Mouse (Mus musculus) spleen, postnatal 4 days (tissue): Measurements from ENCODE around the gene Praf2.
A peak's percentile ranks its signal among the peaks of the same experiment; 100 is the strongest.

ENCODE experiments used
- DNase-seq, 2 experiments: peaks; one replicate each; pipeline ENCODE4 v3.0.0; 2022; ENCODE audit warnings: low spot score in 2 of 2

The Praf2 gene

GRCm38 (mm10) chrX:7778450-7779244, 50.4 kb downstream of the Praf2 start:
- peak in 1 of 2 experiments; percentile 32 for DNase-seq

- peak in 1 of 2 experiments; percentile 13 for DNase-seq
Measured at GRCm38 (mm10) chrX:7779294-7779693, 51.1 kb downstream of the Praf2 start.
